Mouse (Mus musculus) hindbrain, embryonic 10.5 days (tissue): ENCODE results near the gene Zfpm1. TPM values are rescaled to one million over a fixed set of nuclear protein-coding genes. Genes with fewer than 3 reads are reported as not detected.

ENCODE experiments used
- DNase-seq: peaks from one replicate; pipeline ENCODE4 v3.0.0-alpha.2; 2017; ENCODE audit warnings: low spot score
- H3K27ac ChIP-seq: fragments of 300-500 bp; sonication (generic); 2 replicates; pipeline ENCODE4 v1.5.1; 2016; ENCODE audit warnings: mild to moderate bottlenecking, moderate library complexity
- H3K27me3 ChIP-seq: fragments of 300-500 bp; sonication (generic); 2 replicates; pipeline ENCODE4 v1.6.1; 2016; ENCODE audit warnings: mild to moderate bottlenecking; ENCODE audit not compliant: poor library complexity, insufficient read depth, severe bottlenecking
- H3K36me3 ChIP-seq: fragments of 300-500 bp; sonication (generic); 2 replicates; pipeline ENCODE4 v1.6.1; 2016; ENCODE audit warnings: mild to moderate bottlenecking, moderate library complexity
- H3K4me1 ChIP-seq: fragments of 300-500 bp; sonication (generic); replicated peaks from 2 replicates; pipeline ENCODE4 v1.6.1; 2016; ENCODE audit warnings: mild to moderate bottlenecking
- H3K4me3 ChIP-seq: fragments of 300-500 bp; sonication (generic); 2 replicates; pipeline ENCODE4 v1.5.1; 2016; ENCODE audit warnings: mild to moderate bottlenecking, moderate library complexity
- H3K9me3 ChIP-seq: fragments of 300-500 bp; sonication (generic); 2 replicates; pipeline ENCODE4 v1.6.1; 2016; ENCODE audit warnings: mild to moderate bottlenecking, moderate library complexity
- WGBS: fragments of 180-500 bp; shearing (Covaris S2); methylation state at CpG from one replicate; pipeline ENCODE4 v1.1.7; 2016; 5-methylcytosine and 5-hydroxymethylcytosine counted together
- polyA plus RNA-seq: library from polyadenylated mRNA; unstranded; fragments of >200 nt; fragmentation: Nextera tagmentation; extraction: Ambion mirVana; gene quantifications from 2 replicates; pipeline ENCODE4 v1.2.1, GENCODE M21; 2016

Gene Zfpm1
- polyA plus RNA-seq, 1 experiment from 2014 or later, result 1.6 TPM

DNA sequence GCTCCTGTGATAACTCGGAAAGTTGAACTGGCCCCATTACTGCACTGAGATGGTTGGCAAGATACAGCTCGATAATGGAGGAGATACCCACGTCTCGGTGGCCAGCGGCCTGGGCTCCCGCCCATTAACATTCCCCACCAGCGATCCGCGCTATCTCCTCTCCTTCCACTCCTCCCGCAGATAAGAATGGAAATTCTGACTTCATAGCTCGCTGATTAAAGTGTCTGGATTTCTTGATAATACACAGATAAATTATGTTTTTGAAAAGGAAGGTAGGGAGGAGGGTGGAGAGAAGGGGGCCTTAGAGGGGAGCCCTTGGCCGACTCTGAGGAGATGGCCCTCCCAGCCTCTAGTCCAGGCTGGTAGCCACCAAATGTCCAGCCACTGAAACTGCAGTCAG is 9.1 kb downstream of the Zfpm1 start:
- Histone ChIP-seq H3K27me3 (peaks cover 41% of the 10 kb centered on the region), H3K36me3 (peaks cover 3% of the 10 kb centered on the region; the same call in 1 of the 2 replicates), H3K9me3 (no peaks in the 10 kb centered on the region), H3K27ac (peak overlapping the region; percentile 47), H3K4me3 (no peak overlapping the region), H3K4me1 (peaks cover 100% of the 10 kb centered on the region)
- WGBS, result 82% methylated on average over 12 of the region's 12 CpGs
- DNase-seq, result no peak

DNA sequence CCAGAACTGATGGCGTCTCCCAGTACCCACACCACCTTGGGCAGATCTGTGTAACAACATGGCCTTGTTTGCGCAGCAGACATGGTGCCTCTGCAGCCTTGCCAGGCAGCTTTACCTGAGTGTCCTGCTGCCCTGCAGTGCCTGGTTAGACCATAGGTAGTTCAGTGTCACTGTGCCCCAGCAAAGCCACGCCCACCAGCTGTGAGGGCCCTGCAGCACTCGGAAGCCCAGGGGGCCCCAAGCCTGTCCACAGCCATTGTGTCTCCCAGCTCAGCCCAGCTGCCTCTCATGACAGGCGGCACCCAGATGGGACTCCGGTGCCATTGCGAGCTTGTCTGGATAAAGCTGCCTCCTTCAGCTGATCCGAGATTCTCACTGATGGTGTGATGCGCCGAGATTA is 9.6 kb downstream of the Zfpm1 start:
- H3K9me3 ChIP-seq, result no peaks in the 10 kb centered on the region
- peaks cover 3% of the 10 kb centered on the region; the same call in 1 of the 2 replicates for H3K36me3 ChIP-seq
- no peak overlapping the region for H3K4me3 ChIP-seq
- H3K27ac ChIP-seq, result peak overlapping the region; percentile 47
- WGBS, result 44% methylated on average over 10 of the region's 10 CpGs
- DNase-seq, result peak; percentile 31
- peaks cover 100% of the 10 kb centered on the region for H3K4me1 ChIP-seq
- H3K27me3 ChIP-seq, result peaks cover 37% of the 10 kb centered on the region

DNA sequence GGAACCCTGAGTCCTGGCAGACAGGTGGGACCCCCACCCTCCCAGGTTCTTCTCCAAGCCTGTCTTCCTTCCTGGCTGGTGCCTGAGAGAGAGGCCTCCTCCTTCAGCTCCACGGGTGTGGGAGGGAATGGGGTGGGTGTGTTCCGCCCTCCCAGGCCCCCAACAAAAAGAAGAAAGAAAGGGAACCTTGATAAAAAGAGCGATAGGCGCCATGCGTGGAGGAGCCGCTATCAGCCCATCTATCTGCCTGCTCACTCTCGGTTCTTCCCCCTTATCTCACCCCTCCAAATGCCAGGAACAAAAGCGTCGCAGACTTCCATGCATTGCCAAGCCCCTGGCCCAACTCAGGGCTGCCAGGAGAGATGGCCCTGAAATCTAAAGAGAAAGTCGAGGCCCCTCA is 11.5 kb downstream of the Zfpm1 start:
- H3K27ac ChIP-seq, result peak overlapping the region; percentile 56
- peaks cover 100% of the 10 kb centered on the region for H3K4me1 ChIP-seq
- no peak for DNase-seq
- WGBS, result 71% methylated on average over 10 of the region's 10 CpGs
- H3K4me3 ChIP-seq, result no peak overlapping the region
- H3K27me3 ChIP-seq, result peaks cover 21% of the 10 kb centered on the region
- H3K36me3 ChIP-seq, result peaks cover 3% of the 10 kb centered on the region; the same call in 1 of the 2 replicates
- H3K9me3 ChIP-seq, result no peaks in the 10 kb centered on the region

DNA sequence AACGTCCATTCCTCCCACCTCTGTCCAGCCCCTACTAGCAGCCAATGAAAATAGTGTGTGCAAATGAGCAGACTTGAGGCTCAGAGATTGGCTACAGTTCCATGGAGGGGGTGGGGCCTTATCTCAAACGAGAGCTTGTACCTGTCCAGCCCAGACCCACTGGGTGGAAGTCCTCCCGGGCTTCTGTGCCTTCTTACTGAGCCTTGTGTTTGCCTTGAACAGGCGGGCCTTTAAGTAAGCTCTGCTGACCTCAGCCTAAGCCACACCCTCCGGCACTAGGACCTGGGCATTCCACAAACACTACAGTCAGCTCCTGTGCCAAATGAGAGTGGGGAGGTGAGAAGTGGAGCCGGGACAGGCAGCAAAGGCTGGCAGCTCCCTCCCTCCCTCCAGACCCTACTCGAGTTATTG is 12.3 kb downstream of the Zfpm1 start:
- Histone ChIP-seq H3K27ac (0 out of 2 replicates have a peak overlapping the region, but pooled peaks have one; percentile 76), H3K4me1 (peaks cover 100% of the 10 kb centered on the region)
- 4% methylated on average over 7 of the region's 7 CpGs for WGBS

DNA sequence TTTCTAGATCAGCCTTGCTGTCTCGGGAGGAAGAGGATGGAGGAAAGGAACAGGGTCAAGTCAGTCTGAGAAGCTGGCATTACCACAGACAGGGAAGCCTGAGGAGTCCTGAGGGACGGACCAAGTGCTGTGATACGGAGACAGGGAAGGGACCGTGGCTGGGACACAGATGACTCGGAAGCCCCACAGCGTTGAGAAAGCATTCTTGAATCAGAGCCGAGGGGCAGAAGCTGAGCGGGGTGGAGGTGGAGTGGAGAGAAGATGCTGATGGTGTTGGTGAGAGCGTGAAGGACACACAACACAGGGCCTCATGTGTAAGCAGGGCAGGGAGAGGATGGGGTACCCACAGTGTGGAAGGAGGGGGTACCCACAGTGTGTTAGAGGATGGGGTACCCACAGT is 13.4 kb downstream of the Zfpm1 start:
- peaks cover 3% of the 10 kb centered on the region; the same call in 1 of the 2 replicates for H3K36me3 ChIP-seq
- no peak overlapping the region for H3K4me3 ChIP-seq
- no peak for DNase-seq
- peaks cover 100% of the 10 kb centered on the region for H3K4me1 ChIP-seq
- no peaks in the 10 kb centered on the region for H3K9me3 ChIP-seq
- peak overlapping the region; percentile 76 for H3K27ac ChIP-seq
- peaks cover 14% of the 10 kb centered on the region for H3K27me3 ChIP-seq
- 70% methylated on average over 9 of the region's 9 CpGs for WGBS

More for the DNA sequence above, 12.3 kb downstream of the Zfpm1 start:
- DNase-seq, result peak; percentile 69
- Histone ChIP-seq H3K27me3 (peaks cover 19% of the 10 kb centered on the region), H3K4me3 (peak overlapping the region; percentile 1; the same call in 1 of the 2 replicates), H3K9me3 (no peaks in the 10 kb centered on the region), H3K36me3 (peaks cover 3% of the 10 kb centered on the region; the same call in 1 of the 2 replicates)

DNA sequence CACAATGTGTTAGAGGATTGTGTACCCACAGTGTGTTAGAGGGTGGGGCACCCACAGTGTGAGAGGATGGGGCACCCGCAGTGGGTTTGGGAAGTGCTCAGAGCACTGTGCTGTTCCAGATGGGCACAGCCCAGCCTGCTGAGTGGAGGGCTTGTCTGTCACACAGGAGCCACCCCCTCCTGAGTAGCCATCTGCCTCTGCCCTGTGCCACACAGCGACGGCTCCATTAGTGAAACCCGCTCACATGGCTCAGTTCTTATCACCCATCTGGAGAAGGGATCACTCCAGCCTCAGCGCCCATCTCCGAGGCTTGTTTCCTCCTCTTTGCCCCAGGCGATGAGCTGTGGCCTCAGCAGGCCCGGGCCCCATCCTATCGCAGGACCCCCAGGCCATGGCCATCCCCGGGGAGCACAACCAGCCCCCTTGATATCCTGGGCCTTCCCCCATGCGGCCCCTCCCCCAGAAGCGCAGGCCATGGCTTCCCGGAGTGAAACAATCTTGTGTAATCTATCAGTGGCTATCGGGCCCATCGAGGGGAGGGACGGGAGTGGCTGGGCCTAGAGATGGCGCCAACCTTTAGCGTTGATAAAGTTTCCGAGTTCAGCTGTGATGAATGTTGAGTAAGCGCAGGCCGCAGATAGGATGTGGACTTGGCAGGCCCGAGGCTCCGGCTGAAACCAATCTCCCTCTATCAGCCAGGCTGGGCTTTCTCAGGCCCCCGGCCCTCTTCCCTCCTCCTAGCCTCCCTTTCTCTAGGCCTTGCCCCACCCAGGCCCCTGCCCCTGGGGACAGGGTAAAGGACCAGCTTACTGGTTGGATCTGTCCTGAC is 14.4 kb downstream of the Zfpm1 start:
- no peaks in the 10 kb centered on the region for H3K9me3 ChIP-seq
- peaks cover 3% of the 10 kb centered on the region; the same call in 1 of the 2 replicates for H3K36me3 ChIP-seq
- peaks cover 8% of the 10 kb centered on the region for H3K27me3 ChIP-seq
- DNase-seq, result no peak
- no peak overlapping the region for H3K4me3 ChIP-seq
- 47% methylated on average over 24 of the region's 24 CpGs for WGBS
- peaks cover 98% of the 10 kb centered on the region for H3K4me1 ChIP-seq
- H3K27ac ChIP-seq, result peak overlapping the region; percentile 76

DNA sequence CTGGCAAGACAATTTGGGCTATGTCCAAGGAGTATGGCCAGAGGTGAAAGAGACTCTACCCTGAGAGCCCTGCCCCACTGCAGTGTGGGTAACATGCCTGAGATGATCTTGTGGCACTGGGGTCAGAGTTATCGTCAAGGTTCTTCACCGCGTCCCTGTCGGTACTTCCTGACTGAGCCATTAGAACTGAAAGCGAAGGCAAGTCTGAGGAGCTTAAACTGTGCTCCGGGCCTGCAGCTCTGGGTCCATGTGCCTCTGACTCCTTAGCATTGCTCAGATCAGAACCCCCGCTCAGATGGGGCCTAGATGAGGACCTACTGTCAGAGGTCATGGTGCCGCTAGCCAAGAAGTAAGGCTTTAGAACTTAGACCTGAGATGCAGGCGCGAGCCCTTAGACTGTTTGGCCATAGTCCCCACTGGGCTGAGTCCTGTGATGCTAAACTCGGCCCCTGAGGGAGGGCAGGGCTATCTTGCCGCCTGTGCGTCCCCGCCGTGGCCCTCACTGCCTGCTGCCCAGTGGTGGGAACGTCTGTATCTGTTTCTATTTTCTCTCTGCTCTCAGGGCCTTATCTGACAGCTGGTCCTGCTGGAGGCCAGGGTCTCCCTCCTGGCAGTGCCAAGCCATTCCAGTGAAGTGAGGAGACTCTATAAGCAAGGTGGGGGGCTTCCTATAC is 17.8 kb downstream of the Zfpm1 start:
- H3K4me1 ChIP-seq, result peaks cover 92% of the 10 kb centered on the region
- no peak overlapping the region for H3K27ac ChIP-seq
- H3K36me3 ChIP-seq, result no peaks in the 10 kb centered on the region; the same call in 1 of the 2 replicates
- 64% methylated on average over 16 of the region's 16 CpGs for WGBS
- H3K4me3 ChIP-seq, result no peak overlapping the region
- no peak for DNase-seq
- peaks cover 5% of the 10 kb centered on the region; the same call in 1 of the 2 replicates for H3K27me3 ChIP-seq
- no peaks in the 10 kb centered on the region for H3K9me3 ChIP-seq

DNA sequence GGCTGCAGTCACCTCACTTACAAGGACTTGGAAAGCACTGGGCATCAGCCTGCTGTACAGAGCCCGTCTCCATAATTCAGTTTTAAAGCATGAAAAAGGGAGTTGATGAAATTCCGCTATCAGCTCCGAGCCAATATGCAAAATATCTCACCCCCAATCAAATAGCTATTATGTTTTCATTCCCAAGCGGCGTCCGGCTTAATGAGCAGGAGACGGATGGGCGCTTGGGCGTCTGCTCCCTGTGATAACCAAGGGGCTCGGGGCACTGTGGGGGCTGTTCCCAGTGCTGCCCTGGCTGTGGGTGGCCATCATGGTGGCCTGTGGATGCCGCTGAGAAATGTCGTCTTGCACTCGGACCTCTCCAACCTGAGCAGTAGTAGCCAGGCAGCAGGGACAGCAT is 19.1 kb downstream of the Zfpm1 start:
- WGBS, result 83% methylated on average over 13 of the region's 13 CpGs
- no peaks in the 10 kb centered on the region; the same call in 1 of the 2 replicates for H3K36me3 ChIP-seq
- peaks cover 82% of the 10 kb centered on the region for H3K4me1 ChIP-seq
- H3K27me3 ChIP-seq, result peaks cover 2% of the 10 kb centered on the region; the same call in 1 of the 2 replicates
- H3K27ac ChIP-seq, result no peak overlapping the region
- H3K4me3 ChIP-seq, result no peak overlapping the region
- H3K9me3 ChIP-seq, result no peaks in the 10 kb centered on the region
- DNase-seq, result no peak

DNA sequence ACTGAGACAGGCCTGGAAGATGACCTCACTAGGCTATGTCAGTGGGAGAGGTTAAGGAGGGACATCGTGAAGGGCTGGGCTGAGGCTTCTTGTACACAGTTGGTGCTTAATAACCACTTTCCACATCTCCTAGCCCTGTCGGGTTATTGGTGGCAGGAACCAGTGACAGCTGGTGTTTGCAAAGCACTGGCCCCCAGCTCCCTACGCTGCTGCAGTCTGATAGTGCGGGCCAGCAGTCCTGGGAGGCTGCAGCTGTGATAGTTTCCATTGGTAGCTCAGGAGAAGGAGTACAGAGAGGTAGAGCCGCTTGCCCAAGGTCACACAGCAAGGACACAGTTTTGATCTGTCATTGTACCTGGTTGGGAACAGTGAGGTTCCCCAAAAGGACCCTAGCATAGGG is 19.9 kb downstream of the Zfpm1 start:
- WGBS, result 76% methylated on average over 5 of the region's 5 CpGs
- H3K9me3 ChIP-seq, result no peaks in the 10 kb centered on the region
- H3K4me1 ChIP-seq, result peaks cover 79% of the 10 kb centered on the region
- H3K36me3 ChIP-seq, result peaks cover 3% of the 10 kb centered on the region; the same call in 1 of the 2 replicates
- peak overlapping the region; percentile 14; the same call in 1 of the 2 replicates for H3K27ac ChIP-seq
- no peaks in the 10 kb centered on the region; the same call in 1 of the 2 replicates for H3K27me3 ChIP-seq
- no peak for DNase-seq
- no peak overlapping the region for H3K4me3 ChIP-seq

DNA sequence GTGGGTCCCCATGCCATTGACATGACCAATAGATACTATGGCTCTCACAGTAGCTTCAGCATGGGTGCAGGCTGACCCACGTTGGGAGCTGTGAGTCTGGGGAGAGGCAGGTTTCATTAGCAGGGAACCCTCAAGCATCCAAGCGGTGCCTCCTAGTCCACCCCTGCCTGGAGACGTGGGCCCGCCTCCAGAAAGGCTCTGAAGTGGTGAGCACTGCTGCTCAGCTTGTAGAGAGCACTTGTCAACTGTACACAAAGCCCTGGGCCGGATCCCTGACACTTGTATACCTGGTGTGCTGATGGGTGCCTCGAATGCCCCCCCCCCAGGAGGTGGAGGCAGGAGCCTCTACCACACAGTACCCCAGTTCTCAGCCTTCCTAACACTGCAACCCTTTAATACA is 21.5 kb downstream of the Zfpm1 start:
- peaks cover 13% of the 10 kb centered on the region; the same call in 1 of the 2 replicates for H3K36me3 ChIP-seq
- no peak overlapping the region for H3K4me3 ChIP-seq
- WGBS, result 69% methylated on average over 6 of the region's 6 CpGs
- H3K27me3 ChIP-seq, result no peaks in the 10 kb centered on the region
- no peaks in the 10 kb centered on the region for H3K9me3 ChIP-seq
- no peak overlapping the region for H3K27ac ChIP-seq
- peaks cover 74% of the 10 kb centered on the region for H3K4me1 ChIP-seq
- no peak for DNase-seq

DNA sequence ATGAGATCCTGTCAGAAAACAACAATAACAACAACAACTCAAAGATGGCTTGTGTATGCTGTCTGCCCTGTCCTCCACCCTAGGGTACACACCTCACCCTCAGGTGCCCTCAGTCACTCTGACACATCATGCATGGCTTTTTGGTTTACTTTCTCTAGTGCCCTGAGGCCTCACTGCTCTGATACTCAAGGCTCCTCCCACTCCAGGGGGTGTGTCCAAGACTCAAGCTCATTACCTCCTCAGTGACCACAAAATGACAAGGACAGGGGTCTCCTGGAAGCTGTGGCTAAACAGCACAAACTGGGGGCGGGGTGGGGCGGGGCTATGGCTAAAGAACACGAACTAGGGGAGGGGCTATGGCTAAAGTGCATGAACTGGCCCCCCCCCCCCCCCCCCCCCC is 22.1 kb downstream of the Zfpm1 start:
- no peaks in the 10 kb centered on the region for H3K9me3 ChIP-seq
- H3K4me1 ChIP-seq, result peaks cover 73% of the 10 kb centered on the region
- H3K27ac ChIP-seq, result no peak overlapping the region
- no peak overlapping the region for H3K4me3 ChIP-seq
- WGBS, result 20% methylated on average over 3 of the region's 3 CpGs
- DNase-seq, result no peak
- peaks cover 19% of the 10 kb centered on the region; the same call in 1 of the 2 replicates for H3K36me3 ChIP-seq
- no peaks in the 10 kb centered on the region for H3K27me3 ChIP-seq

DNA sequence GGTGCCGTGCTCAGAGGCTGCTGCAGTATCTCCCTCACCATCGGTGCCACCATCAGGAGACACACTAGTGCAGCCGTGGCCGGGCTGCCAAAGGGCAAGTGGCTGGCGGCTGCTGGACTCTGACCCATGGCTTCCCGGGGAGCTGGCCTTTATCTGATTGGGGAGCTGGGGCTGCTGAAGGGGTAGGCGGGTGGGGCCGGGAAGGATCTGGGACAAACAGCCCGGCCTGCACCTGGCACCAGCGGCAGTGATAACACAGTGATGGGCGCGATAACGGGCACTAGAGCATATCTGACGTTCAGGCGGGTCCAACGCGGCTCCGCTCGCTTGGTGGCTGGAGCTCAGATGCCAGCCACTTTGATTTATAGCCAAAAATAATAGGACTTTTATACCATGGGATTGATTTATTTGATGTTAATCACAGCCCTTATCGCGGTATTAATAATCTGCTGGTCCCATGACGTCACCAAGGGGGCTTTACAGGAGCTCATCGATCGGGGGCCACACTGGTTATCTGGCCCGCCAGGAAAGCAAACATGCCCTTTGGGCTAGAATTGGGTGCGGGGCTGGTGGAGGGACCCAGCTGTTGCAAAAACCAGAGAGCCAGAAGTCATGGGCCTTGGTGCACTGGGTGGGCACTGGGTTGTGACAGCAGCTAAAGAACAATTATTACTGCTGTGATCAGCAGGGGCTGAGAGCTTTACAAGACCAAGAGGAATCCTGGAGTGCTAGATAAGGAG is 24.9 kb downstream of the Zfpm1 start:
- H3K4me3 ChIP-seq, result no peak overlapping the region
- H3K27ac ChIP-seq, result 0 out of 2 replicates have a peak overlapping the region, but pooled peaks have one; percentile 19
- H3K36me3 ChIP-seq, result peaks cover 19% of the 10 kb centered on the region; the same call in 1 of the 2 replicates
- H3K4me1 ChIP-seq, result peaks cover 71% of the 10 kb centered on the region
- no peak for DNase-seq
- 86% methylated on average over 26 of the region's 26 CpGs for WGBS
- H3K9me3 ChIP-seq, result no peaks in the 10 kb centered on the region
- H3K27me3 ChIP-seq, result no peaks in the 10 kb centered on the region
